Mouse (Mus musculus): ENCODE data around the gene Eif4e1b. TPM values are rescaled to one million over a fixed set of nuclear protein-coding genes. Genes with fewer than 3 reads are reported as not detected.

Eif4e1b gene
- total RNA-seq, 2 experiments from 2014 or later: not detected

Other genes with a start within 250 kb of the Eif4e1b start
- gene 4833439L19Rik, start 218.6 kb upstream of the Eif4e1b start, total RNA-seq (2015): 70.1 and 71.1 TPM in 2 replicates
- 43.9 and 48.8 TPM in 2 replicates for gene 4833439L19Rik, start 218.6 kb upstream of the Eif4e1b start, total RNA-seq (2017)
- 20.4 and 22.4 TPM in 2 replicates for gene Arl10, start 209.0 kb upstream of the Eif4e1b start, total RNA-seq (2015)
- gene Arl10, start 209.0 kb upstream of the Eif4e1b start, total RNA-seq (2017): 22.9 and 23.3 TPM in 2 replicates
- 15.6 and 18.9 TPM in 2 replicates for gene Nop16, start 193.9 kb upstream of the Eif4e1b start, total RNA-seq (2015)
- gene Nop16, start 193.9 kb upstream of the Eif4e1b start, total RNA-seq (2017): 27.8 and 28.0 TPM in 2 replicates
- 144 and 147 TPM in 2 replicates for gene Higd2a, start 193.8 kb upstream of the Eif4e1b start, total RNA-seq (2015)
- gene Higd2a, start 193.8 kb upstream of the Eif4e1b start, total RNA-seq (2017): 66.2 and 100 TPM in 2 replicates
- gene Cltb, start 172.7 kb upstream of the Eif4e1b start, total RNA-seq (2015): 5.9 and 6.6 TPM in 2 replicates
- gene Cltb, start 172.7 kb upstream of the Eif4e1b start, total RNA-seq (2017): 19.3 and 20.7 TPM in 2 replicates
- gene Faf2, start 162.2 kb upstream of the Eif4e1b start, total RNA-seq (2015): 23.1 and 32.6 TPM in 2 replicates
- 36.1 and 38.9 TPM in 2 replicates for gene Faf2, start 162.2 kb upstream of the Eif4e1b start, total RNA-seq (2017)
- gene Rnf44, start 90.1 kb upstream of the Eif4e1b start, total RNA-seq (2015): 70.0 and 71.3 TPM in 2 replicates
- 17.8 and 21.2 TPM in 2 replicates for gene Rnf44, start 90.1 kb upstream of the Eif4e1b start, total RNA-seq (2017)
- gene Cdhr2, start 82.5 kb upstream of the Eif4e1b start, total RNA-seq (2015): not detected in 2 replicates
- gene Cdhr2, start 82.5 kb upstream of the Eif4e1b start, total RNA-seq (2017): not detected in 2 replicates
- gene Gprin1, start 34.1 kb upstream of the Eif4e1b start, total RNA-seq (2015): not detected in 2 replicates
- gene Gprin1, start 34.1 kb upstream of the Eif4e1b start, total RNA-seq (2017): not detected in 2 replicates
- not detected in 2 replicates for gene Sncb, start 17.4 kb upstream of the Eif4e1b start, total RNA-seq (2015)
- not detected in 2 replicates for gene Sncb, start 17.4 kb upstream of the Eif4e1b start, total RNA-seq (2017)
- gene Tspan17, start 5.4 kb downstream of the Eif4e1b start, total RNA-seq (2015): 6.7 and 14.2 TPM in 2 replicates
- 9.6 and 10.1 TPM in 2 replicates for gene Tspan17, start 5.4 kb downstream of the Eif4e1b start, total RNA-seq (2017)
- gene Unc5a, start 165.4 kb downstream of the Eif4e1b start, total RNA-seq (2015): 0.38 and 0.71 TPM in 2 replicates
- 0.24 and 1.8 TPM in 2 replicates for gene Unc5a, start 165.4 kb downstream of the Eif4e1b start, total RNA-seq (2017)
- 37.9 and 43.1 TPM in 2 replicates for gene Hk3, start 237.4 kb downstream of the Eif4e1b start, total RNA-seq (2015)
- 99.2 and 109 TPM in 2 replicates for gene Hk3, start 237.4 kb downstream of the Eif4e1b start, total RNA-seq (2017)

All from megakaryocyte, adult 5-6 weeks (primary cell).